Mouse (Mus musculus) kidney, postnatal 4 days (tissue): ENCODE results near the gene Yjefn3.
A peak's percentile ranks its signal among the peaks of the same experiment; 100 is the strongest.

ENCODE experiments used
- DNase-seq, 2 experiments: peaks; one replicate each; pipeline ENCODE4 v3.0.0; 2021; ENCODE audit warnings: mixed read lengths in 2 of 2

Yjefn3 gene

DNA sequence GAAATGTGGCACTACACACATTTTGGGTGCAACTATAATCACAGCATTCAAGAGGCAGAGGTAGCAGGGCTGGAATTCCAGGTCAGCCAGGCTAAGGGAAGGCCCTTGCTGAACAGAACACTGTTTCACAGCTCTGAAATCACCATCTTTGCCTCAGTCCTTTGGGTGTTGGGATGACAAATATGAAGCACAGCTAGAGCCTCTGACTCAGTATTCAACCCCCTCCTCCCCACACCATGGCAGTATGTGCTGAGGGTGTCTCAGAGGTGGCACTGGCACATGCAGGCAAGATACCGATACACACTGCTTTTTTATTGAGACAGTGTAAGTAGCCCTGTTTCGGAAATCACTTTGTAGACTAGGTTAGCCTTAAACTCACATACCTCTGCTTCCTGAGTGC is 3.7 kb upstream of the Yjefn3 start:
- no peak for DNase-seq

DNA sequence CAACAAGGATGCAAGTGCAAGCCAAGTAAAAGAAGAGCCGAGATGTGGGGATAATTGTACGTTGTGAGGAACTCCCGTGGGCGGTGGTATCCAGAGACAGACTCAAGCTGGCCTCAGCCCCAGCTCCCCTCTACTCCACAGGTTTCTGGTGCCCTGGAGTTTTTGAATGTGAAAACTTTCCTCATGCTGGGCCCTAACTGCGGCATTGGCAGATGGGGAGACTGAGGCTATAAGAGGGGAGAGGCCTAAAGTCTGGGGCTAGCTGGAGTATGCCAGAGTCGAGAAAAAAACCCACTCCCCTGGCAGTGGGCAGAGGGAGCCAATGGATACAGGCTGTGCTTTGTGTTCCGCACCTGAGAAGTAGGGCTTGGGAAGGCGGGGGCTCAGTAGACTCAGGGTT is 1.6 kb upstream of the Yjefn3 start:
- DNase-seq = no peak

DNA sequence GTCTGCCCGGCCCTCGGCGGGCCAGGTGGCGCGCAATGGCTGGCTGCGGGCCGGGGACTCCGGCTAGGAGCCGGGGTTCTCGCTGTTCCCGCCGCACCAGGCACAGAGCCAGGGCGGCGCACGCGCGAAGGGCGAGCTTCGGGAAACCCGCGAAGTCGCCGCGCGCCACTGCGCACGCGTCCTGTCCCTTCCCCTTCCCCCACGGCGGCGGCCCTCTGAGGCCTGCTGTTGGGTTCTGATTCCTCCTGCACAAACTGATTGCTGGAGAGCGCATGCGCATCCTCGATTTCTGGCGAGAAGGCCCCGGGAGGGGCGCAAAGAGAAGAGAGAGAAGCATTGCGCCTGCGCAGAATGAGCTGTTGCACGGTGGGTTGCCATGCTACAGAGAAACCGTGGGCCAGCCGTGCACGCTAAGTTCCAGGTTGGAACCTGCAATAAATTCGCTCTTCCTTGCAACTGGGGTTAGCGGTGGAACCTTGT is 591 bp upstream of the Yjefn3 start:
- DNase-seq = peak; percentile 99

DNA sequence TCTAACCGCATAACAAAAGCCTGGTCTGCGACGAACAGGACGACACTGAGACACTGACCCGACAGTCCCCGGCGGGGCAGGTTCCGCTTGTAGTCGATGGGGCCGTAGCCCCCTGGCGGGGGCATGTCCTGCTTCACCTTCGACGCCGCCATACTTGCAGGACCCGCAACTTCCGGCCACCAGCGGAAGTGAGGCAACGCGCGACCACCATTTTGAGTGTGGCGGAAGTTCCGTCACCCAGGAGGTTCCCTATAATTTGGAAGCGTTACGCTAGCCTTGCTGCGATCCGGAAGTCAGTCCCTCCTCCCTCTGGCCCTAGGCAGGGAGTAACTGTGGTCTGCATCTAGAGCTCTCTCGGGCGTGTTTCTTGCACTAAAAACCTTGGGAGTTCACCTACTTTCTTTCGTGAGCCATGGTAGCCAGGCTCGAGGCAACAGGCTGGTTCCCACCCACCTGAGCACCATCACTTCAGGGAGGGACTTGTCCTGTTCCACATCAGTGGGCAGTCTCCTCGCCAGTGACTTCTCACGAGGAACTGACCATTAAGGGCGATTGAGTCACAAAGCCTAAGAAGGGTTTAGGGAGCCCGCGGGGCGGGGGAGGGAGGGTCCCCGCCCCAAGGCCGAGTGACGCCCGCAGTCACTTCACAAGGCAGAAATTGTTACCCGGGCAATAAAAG is 889 bp downstream of the Yjefn3 start:
- peak; percentile 98 to 99 for DNase-seq

DNA sequence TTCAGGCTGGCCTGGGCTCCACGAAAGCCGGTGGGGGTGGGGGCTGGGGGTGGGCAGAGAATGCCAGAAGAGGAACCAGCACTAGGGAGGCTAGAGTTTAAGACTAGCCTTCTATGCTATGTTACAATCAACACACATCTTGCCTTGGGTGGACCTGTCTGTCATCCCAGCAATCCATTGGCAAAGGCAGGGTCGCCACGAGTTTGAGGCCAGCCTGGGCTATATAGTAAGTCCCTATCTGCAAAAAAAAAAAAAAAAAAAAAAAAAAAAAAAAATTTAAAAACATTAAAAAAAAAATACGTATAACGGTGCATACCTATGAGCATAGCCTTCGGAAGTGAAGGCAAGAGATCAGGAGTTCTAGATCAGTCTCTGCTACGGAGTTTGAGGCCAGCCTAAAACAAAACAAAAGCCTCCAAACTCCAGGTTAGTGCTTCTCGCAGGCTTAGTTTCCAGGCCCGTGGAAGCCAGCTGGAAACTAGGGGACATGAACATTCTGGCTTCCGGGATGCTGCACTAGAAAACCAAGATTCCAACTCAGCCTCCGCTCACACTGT is 1.5 kb downstream of the Yjefn3 start:
- peak in 1 of 2 experiments; percentile 46 for DNase-seq

DNA sequence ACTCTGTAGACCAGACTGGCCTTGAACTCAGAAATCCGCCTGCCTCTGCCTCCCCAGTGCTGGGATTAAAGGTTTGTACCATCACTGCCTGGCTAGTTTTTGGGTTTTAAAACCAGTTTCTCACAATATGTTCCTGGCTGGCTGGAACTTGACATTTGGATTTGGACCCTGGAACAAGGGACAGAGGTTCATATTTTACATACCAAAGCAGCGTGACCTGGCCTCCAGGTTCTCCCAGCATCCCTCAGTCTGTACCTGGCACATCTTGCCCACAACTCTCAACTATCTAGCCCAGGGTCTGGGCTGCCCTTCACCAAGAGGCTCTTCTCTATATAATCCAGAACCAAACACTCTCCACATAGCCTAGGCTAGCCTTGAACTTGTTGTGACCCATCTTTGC is 2.6 kb downstream of the Yjefn3 start:
- no peak for DNase-seq

DNA sequence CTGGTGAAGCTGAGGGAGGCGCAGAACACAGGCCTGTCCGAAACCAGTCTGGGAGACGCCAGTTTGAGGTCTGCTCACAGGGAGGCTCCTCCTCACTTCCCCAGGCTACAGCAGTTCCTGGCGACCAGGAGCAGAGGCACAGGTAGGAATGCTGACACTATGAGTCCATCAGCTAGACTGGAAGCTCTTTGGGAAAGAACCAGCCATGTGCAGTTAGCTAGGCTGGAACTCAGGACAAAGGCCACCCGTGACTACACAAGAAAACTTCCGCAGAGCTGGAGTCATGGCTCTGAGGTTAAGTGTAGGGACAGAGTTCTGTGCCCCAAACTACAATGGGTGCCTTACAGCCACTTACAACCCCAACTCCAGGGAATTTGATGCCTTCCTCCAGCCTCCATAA is 4.7 kb downstream of the Yjefn3 start:
- DNase-seq = no peak

DNA sequence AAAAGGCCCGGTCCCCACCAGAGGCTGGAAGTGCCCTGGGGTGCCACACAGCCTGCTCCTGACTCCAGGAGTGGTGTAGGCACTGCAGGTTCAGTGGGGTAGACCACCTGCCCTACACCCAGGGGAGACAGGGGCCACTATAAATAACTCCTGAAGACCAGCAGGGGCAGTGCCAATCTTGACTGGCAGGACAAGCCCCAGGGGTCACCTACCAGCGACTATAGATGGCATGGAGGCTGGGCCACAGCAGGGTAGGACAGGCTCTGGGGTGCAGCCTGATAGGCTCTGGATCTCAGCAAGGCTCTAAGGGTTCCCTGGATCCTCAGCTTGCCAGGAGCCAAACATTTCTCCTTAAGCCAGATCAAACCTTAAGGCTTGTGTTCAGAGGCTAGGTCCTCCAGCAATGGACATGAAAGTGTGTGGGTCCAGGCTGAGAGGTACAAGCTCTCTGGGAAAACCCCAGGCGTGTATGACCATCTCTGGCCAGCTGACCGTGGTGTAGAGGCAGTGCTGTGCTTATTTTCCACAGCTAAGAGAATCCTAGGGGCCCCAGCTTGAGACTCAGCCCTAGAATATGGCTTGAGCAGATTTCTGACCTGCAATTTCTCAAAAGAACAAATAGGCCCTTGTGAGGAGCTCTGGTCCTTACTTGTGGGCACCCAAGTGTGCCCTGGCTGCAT is 6.6 kb downstream of the Yjefn3 start:
- DNase-seq = no peak

DNA sequence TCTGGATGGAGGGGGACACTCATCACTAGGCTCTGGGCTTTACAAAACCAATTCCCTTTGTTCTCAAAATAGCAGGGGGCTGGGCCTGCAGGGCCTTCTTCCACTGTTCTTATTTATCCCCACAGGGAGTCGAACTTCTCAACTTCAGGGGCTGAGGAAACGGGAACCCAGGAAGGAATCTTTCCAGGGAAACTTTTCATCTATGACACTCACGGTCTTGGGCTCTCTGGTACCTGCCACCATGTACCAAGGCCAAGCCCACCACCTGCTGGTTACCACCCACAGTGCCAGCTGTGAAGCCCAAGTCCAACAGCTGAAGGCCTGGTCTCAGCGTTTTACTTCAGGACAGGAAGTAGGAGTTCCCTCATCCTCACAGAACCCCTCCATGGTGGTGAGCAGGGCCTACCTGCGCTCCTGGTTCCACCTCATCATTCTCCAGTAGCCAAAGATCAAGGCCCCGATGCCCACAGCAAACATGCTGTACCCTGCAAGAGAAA is 7.6 kb downstream of the Yjefn3 start:
- DNase-seq = no peak

DNA sequence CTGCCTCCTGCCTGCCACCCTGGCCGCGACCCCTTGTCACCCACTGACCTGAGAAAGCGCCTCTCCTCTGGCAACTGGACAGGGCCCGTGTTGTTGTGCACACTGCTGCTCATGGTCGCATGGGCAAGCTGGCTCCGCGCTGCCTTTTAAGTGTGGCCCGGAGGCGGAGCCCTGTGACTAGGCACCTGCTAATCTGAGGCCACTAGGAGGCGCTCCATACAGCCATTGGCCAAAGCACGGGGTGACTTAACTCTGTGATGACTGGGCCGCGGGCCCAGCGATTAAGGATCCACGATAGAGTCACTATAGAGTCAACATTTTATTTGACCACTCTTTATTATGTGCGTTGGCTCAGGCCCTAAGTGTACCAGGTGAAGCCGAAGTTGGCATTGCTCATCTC is 8.6 kb downstream of the Yjefn3 start:
- DNase-seq = peak; percentile 79 to 86

DNA sequence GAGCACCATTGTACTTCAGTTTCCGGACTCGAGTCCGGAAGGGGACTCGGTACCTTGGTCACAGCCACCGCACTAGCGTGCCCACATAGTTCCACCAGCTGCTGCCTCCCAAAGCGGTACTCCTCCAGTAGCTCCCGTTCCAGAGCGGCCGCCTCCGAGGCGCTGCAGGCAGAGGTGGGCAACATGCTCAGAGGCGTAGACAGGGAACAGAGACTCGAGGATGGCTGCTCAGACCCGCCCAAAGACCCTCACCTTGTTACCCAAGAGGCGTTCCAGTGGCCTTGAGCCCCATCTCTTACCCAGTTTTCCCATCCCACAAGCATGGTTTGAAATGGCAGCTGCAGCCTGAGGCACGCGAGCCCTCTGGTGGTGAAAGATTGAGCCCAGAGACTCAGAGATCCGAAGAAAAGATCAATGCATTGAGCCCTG is 11.7 kb downstream of the Yjefn3 start:
- DNase-seq = peak; percentile 75 to 80

DNA sequence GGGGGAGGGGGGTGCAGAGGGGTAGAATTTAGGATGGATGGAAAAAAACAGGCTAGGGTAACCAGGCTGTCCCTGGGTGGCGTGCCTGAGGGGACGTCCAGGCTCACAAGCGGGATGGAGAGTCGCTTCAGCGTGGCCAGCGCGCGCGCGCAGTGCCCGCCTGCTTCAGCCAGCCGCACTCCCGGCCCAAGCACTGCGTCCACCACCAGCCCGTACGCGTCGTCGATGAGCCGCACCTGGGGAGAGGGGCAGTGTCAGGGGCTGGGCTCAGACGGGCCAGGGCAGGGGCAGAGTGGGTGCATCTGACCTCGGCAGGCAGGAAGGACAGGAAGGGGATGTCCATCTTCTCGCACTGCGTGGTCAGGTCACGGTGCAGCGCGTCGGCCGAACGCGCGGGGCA is 13.6 kb downstream of the Yjefn3 start:
- peak; percentile 42 to 51 for DNase-seq

DNA sequence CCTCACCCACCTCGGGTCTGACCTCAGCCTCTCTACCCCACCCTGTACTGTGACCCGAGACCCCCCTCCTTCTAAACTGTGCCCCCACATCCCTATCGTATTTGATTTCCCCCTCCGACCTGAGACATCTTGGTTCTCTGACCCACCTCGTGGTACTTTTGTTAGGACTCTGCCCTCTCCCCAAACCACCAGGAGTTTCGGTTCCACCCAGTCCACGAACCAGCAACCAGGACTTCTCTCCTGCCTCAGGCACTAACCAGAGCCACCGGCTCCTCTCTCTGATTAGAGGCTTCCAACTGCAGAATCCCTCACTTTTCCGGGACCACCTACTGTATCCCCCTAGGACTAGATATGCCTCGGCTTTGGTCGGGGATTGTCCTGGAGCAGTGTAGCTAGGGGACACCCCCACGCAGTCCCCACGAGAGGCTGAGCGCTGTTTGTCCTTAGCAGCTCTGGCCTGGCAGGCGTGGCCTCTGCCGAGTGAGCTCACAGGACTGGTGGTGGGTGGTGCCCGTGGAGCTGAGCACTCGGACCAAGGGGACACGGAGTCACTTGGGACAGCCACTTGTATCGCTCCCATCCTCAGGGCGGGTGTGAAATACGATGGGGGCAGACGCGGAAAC is 14.2 kb downstream of the Yjefn3 start:
- peak; percentile 31 to 47 for DNase-seq

DNA sequence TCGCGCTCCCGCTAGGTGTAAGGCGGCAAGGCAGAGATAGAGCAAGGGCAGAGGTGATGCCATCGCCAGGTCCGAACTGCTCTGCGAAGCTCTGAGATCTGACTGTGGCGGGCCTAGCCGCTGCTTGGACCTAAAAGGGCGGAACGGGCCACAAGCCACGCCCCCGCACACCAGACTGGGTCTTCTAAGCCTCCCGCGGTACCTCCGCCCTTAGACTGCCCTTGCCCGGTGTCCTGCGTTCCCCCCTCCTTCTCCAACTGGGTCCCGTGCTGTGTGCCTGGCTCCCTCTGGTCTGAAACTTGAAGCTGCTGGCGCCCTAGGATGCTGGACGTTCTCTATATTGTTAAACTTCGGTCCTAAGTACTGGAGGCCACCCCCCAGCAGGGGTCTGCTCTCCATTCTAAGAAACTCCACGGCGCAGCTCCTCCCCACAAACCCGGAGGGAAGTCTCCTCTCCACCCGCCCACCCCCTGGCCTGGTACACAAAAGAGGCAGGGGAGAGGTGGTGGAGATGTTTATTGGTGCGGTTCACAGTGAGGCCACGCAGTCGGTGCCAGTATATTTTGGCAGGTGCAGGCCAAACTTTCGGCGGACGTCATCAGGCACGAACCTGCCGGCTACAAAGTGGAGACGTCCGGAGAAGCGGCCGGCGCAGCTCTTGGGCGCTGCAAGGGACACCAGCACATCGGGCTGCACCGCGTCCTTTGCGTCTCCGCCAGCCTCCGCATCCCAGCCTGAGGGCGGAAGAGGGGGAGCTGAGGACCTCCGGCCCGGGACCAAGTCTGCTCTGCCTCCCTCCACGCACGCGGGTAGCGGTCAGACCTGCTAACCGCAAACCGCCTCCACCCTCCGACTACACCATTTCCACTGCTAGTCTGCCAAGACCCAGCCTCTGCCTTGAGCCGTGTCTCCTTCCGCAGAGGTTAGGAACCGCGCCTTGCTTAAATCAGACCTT is 14.9 kb downstream of the Yjefn3 start, which contains the start of gene Cilp2:
Cilp2 (minus strand) TSS at position 399 of the 955 bp plus-strand sequence.
- peak; percentile 57 to 69 for DNase-seq

DNA sequence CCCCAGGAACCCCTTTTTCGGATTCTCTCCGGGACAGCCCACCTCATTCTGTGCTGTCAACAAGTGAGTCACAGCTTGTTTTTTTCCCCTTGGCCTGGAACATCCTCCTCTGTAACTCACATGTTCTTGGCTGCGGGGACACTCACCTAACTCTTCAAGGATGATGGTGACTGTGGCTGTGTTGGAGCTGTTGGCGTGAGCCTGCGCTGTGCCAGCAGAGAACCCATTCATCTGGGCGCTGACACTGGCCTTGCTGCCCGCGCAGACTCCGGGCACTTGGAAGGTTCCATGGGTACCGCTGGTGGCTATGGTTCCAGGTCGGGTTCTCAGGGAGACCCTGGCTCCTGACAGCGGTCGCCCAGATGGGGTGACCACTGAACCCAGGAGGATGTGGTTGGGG is 18.4 kb downstream of the Yjefn3 start:
- no peak for DNase-seq

DNA sequence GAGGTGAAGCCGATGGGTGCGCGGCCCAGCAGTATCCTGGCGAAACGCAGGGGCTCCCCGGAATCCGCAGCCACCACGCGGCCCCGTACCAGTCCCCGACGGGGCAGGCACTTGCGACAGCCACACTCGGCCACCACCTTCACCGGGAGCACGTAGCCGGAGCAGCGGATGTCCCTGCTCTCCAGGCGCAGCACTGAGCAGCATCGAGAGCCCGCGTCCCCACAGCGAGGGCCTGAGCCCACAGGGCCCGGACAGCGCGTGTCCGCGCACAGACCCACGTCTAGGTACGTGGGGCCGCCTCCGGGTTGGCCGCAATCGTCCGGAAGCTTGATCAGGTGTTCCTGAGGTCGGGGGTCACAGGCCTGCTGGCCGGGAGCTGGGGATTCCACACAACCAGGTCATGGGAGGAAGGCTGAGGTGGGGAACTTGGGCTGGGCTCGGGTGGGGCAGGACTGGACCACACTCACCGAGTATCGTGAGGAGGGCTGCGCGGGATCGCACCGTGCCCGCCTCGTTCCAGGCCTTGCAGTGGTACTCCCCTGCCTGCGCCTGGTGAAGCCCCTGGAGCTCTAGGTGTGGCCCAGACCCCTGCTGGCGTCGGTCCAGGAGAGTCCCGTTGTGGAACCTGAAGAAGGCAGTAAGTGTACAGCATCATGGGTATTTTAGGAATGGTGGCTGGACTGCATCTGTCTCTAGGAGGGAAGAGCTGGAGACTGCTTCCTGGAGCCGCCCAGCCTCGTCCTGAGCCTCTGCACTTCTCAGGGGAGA is 19.5 kb downstream of the Yjefn3 start:
- no peak for DNase-seq

DNA sequence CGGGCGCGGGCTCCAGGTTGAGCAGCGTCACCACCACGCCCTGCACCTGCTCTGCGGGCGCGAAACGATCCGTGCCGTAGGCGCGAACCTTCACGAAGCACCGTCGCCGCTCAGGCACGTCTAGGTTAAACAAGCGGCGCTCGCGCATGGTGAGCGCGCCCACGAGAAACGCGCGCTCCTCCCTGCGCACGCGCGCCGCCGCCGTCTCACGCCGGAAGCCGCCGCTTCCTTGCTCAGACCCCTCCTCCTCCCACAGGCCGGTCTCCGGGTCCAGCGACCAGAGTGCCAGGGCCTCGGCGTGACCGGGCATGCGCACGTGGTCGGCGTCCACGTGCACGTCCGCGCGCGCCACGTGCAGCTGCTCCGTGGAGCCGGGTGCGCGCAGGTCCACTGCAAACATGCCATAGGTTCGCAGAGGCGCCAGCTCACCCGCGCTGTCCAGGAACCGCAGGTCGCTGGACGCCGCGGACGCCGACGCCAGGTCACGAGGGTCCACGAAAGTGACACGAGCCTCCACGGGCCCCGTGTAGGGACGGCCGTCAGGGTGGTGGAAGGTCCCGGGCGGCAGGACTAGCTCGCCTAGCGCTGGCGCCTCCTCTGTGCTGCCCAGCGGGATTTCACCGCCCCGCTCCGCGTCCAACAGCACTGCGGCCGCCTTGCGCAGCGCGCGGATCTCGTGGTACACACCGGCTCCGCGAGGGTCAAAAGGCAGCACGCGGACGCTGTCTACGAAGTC is 20.3 kb downstream of the Yjefn3 start:
- DNase-seq = peak; percentile 86 to 91

DNA sequence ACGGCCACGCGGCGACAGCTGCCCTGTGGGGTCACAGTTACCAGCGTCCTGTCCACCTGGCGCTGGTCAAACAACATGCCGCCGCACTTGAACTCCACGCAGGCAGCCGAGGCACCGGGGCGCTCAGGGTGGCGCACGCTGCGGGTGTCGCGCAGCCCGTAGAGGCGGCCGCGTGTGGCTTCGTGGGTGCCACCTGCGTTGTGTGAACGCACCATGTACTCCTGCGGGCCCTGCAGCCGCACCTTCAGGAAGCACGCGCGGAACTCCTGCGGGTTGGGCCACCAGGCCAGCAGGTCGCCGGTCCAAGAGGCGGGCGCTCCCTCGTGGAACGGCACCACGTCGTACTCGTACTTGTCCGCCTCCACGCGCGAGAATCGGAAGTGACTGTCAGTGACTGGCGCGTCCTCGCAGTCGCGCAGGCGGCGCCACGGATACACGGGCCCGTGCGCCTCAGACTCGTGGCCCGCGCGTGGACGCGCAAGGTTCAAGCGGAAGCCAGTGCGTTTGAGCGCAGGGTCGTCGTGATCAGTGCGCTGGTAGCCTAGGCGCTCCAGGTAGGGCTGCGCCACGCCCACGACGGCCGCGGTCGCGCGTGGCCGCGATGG is 21.1 kb downstream of the Yjefn3 start:
- no peak for DNase-seq

DNA sequence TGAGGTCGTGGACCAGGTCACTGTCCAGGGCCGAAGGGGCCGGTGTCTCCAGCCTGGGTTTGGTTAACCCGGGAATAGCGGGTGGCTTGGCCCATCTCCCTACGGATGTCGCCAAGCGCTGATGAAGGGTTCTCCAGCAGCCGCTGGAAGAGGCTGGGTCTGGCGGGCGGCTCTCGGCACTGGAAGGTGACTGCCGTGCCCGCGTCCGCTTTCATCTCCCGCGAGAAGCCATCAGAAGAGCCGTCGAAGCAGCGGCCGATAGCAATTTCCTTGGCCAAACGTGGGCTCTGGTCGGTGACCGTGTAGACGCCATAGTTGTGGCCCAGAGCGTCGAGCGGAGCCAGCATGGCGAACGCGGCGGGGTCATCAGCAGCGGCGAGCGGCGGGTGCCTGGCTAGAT is 21.7 kb downstream of the Yjefn3 start:
- no peak for DNase-seq

DNA sequence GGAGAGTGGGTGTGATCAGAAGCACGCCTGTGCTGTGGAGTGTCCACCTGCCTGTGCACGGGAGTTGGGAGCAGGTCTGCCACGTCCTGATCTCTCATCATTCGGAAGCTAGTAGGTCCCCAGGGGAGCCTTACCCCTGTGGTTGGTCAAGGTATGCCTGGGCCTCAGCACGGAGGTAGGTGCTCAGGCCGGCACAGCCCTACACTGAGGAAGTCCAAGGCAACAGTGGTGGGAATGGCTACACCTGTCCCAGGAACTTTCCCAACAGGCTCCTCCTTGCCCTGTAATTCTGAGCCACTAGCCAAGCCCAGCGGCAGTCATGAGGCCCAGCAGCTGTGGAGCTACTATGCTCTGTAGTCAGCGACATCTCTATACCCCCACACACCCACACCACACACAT is 22.8 kb downstream of the Yjefn3 start:
- DNase-seq = no peak
